Mouse (Mus musculus): Measurements from ENCODE around the gene Dhx36. TPM values are rescaled to one million over a fixed set of nuclear protein-coding genes. Genes with fewer than 3 reads are reported as not detected.
A peak's percentile ranks its signal among the peaks of the same experiment; 100 is the strongest.

Gene Dhx36
- polyA plus RNA-seq, 1 experiment from 2014 or later, result 50.5 TPM

- no peak for ATAC-seq (ENCODE audit: low FRiP score)
- H3K9ac ChIP-seq (ENCODE audit: low read length), result no peak overlapping the region
- no peak overlapping the region for H3K4me3 ChIP-seq (ENCODE audit: low read depth, low read length)
- 82% methylated on average over 3 of the region's 3 CpGs for WGBS
- no peaks in the 10 kb centered on the region for H3K4me1 ChIP-seq (ENCODE audit: control insufficient read depth, insufficient read depth, low read length)
- no peak overlapping the region for H3K27ac ChIP-seq (ENCODE audit: low read depth, low read length)
- no peak for DNase-seq (ENCODE audit: low spot score, missing footprints)
- H3K36me3 ChIP-seq (ENCODE audit: control insufficient read depth, insufficient read depth, low read length), result peaks cover 4% of the 10 kb centered on the region; the same call in 1 of the 2 replicates
- H3K27me3 ChIP-seq (ENCODE audit: control insufficient read depth, insufficient read depth, low read length), result no peaks in the 10 kb centered on the region
- no peaks in the 10 kb centered on the region for H3K9me3 ChIP-seq (ENCODE audit: control insufficient read depth, low read length)
- H3K4me2 ChIP-seq, result no peak overlapping the region
Observed at GRCm38 (mm10) chr3:62464276-62464675, 42.5 kb downstream of the Dhx36 start.

GRCm38 (mm10) chr3:62459483-62459882 is 47.3 kb downstream of the Dhx36 start:
- Histone ChIP-seq H3K4me2 (no peak overlapping the region), H3K36me3 (ENCODE audit: control insufficient read depth, insufficient read depth, low read length) (no peaks in the 10 kb centered on the region), H3K27ac (ENCODE audit: low read depth, low read length) (no peak overlapping the region), H3K9me3 (ENCODE audit: control insufficient read depth, low read length) (no peaks in the 10 kb centered on the region), H3K4me3 (ENCODE audit: low read depth, low read length) (no peak overlapping the region), H3K27me3 (ENCODE audit: control insufficient read depth, insufficient read depth, low read length) (no peaks in the 10 kb centered on the region), H3K9ac (ENCODE audit: low read length) (no peak overlapping the region), H3K4me1 (ENCODE audit: control insufficient read depth, insufficient read depth, low read length) (no peaks in the 10 kb centered on the region)
- ATAC-seq (ENCODE audit: low FRiP score), result no peak
- DNase-seq (ENCODE audit: low spot score, missing footprints), result no peak
- WGBS, result 86% methylated on average over 6 of the region's 6 CpGs

- Histone ChIP-seq H3K27me3 (ENCODE audit: control insufficient read depth, insufficient read depth, low read length) (no peaks in the 10 kb centered on the region), H3K4me1 (ENCODE audit: control insufficient read depth, insufficient read depth, low read length) (peaks cover 2% of the 10 kb centered on the region; the same call in 1 of the 2 replicates), H3K4me2 (no peak overlapping the region), H3K9ac (ENCODE audit: low read length) (no peak overlapping the region), H3K27ac (ENCODE audit: low read depth, low read length) (no peak overlapping the region), H3K36me3 (ENCODE audit: control insufficient read depth, insufficient read depth, low read length) (no peaks in the 10 kb centered on the region), H3K9me3 (ENCODE audit: control insufficient read depth, low read length) (no peaks in the 10 kb centered on the region), H3K4me3 (ENCODE audit: low read depth, low read length) (no peak overlapping the region)
- DNase-seq (ENCODE audit: low spot score, missing footprints), result peak; percentile 93
- 49% methylated on average over 6 of the region's 6 CpGs for WGBS
- peak; percentile 73 for ATAC-seq (ENCODE audit: low FRiP score)
Observed at GRCm38 (mm10) chr3:62458284-62459013, 48.4 kb downstream of the Dhx36 start.

GRCm38 (mm10) chr3:62455854-62456253 is 51.0 kb downstream of the Dhx36 start:
- no peak for ATAC-seq (ENCODE audit: low FRiP score)
- Histone ChIP-seq H3K4me2 (no peak overlapping the region), H3K27me3 (ENCODE audit: control insufficient read depth, insufficient read depth, low read length) (no peaks in the 10 kb centered on the region), H3K4me1 (ENCODE audit: control insufficient read depth, insufficient read depth, low read length) (peaks cover 2% of the 10 kb centered on the region; the same call in 1 of the 2 replicates), H3K36me3 (ENCODE audit: control insufficient read depth, insufficient read depth, low read length) (no peaks in the 10 kb centered on the region), H3K9ac (ENCODE audit: low read length) (no peak overlapping the region), H3K27ac (ENCODE audit: low read depth, low read length) (no peak overlapping the region), H3K4me3 (ENCODE audit: low read depth, low read length) (no peak overlapping the region), H3K9me3 (ENCODE audit: control insufficient read depth, low read length) (no peaks in the 10 kb centered on the region)
- WGBS, result 67% methylated on average over 1 of the region's 1 CpGs
- no peak for DNase-seq (ENCODE audit: low spot score, missing footprints)

- no peak for DNase-seq (ENCODE audit: low spot score, missing footprints)
- H3K4me3 ChIP-seq (ENCODE audit: low read depth, low read length), result no peak overlapping the region
- peaks cover 2% of the 10 kb centered on the region; the same call in 1 of the 2 replicates for H3K4me1 ChIP-seq (ENCODE audit: control insufficient read depth, insufficient read depth, low read length)
- no peaks in the 10 kb centered on the region for H3K36me3 ChIP-seq (ENCODE audit: control insufficient read depth, insufficient read depth, low read length)
- 41% methylated on average over 3 of the region's 3 CpGs for WGBS
- H3K27me3 ChIP-seq (ENCODE audit: control insufficient read depth, insufficient read depth, low read length), result no peaks in the 10 kb centered on the region
- 0 out of 2 replicates have a peak overlapping the region, but pooled peaks have one; percentile 5 for H3K9ac ChIP-seq (ENCODE audit: low read length)
- no peak overlapping the region for H3K4me2 ChIP-seq
- H3K27ac ChIP-seq (ENCODE audit: low read depth, low read length), result peak overlapping the region; percentile 30; the same call in 1 of the 2 replicates
- peak; percentile 54; the same call in 1 of the 2 replicates for ATAC-seq (ENCODE audit: low FRiP score)
- no peaks in the 10 kb centered on the region for H3K9me3 ChIP-seq (ENCODE audit: control insufficient read depth, low read length)
Observed at GRCm38 (mm10) chr3:62454096-62454495, 52.7 kb downstream of the Dhx36 start.

GRCm38 (mm10) chr3:62452961-62453360 is 53.8 kb downstream of the Dhx36 start:
- no peak for ATAC-seq (ENCODE audit: low FRiP score)
- WGBS, result 36% methylated on average over 4 of the region's 4 CpGs
- no peak overlapping the region for H3K4me2 ChIP-seq
- no peak for DNase-seq (ENCODE audit: low spot score, missing footprints)
- no peaks in the 10 kb centered on the region for H3K9me3 ChIP-seq (ENCODE audit: control insufficient read depth, low read length)
- no peak overlapping the region for H3K9ac ChIP-seq (ENCODE audit: low read length)
- peaks cover 2% of the 10 kb centered on the region; the same call in 1 of the 2 replicates for H3K4me1 ChIP-seq (ENCODE audit: control insufficient read depth, insufficient read depth, low read length)
- H3K36me3 ChIP-seq (ENCODE audit: control insufficient read depth, insufficient read depth, low read length), result no peaks in the 10 kb centered on the region
- no peak overlapping the region for H3K4me3 ChIP-seq (ENCODE audit: low read depth, low read length)
- no peaks in the 10 kb centered on the region for H3K27me3 ChIP-seq (ENCODE audit: control insufficient read depth, insufficient read depth, low read length)
- no peak overlapping the region for H3K27ac ChIP-seq (ENCODE audit: low read depth, low read length)

GRCm38 (mm10) chr3:62449871-62450496 is 56.8 kb downstream of the Dhx36 start:
- WGBS, result 92% methylated on average over 4 of the region's 4 CpGs
- ATAC-seq (ENCODE audit: low FRiP score) (no peak), DNase-seq (ENCODE audit: low spot score, missing footprints) (no peak)
- Histone ChIP-seq H3K27ac (ENCODE audit: low read depth, low read length) (no peak overlapping the region), H3K4me1 (ENCODE audit: control insufficient read depth, insufficient read depth, low read length) (peaks cover 2% of the 10 kb centered on the region; the same call in 1 of the 2 replicates), H3K36me3 (ENCODE audit: control insufficient read depth, insufficient read depth, low read length) (no peaks in the 10 kb centered on the region), H3K27me3 (ENCODE audit: control insufficient read depth, insufficient read depth, low read length) (no peaks in the 10 kb centered on the region), H3K9me3 (ENCODE audit: control insufficient read depth, low read length) (no peaks in the 10 kb centered on the region), H3K4me3 (ENCODE audit: low read depth, low read length) (no peak overlapping the region), H3K4me2 (no peak overlapping the region), H3K9ac (ENCODE audit: low read length) (no peak overlapping the region)

- Histone ChIP-seq H3K27me3 (ENCODE audit: control insufficient read depth, insufficient read depth, low read length) (no peaks in the 10 kb centered on the region), H3K4me2 (no peak overlapping the region), H3K9ac (ENCODE audit: low read length) (no peak overlapping the region), H3K4me3 (ENCODE audit: low read depth, low read length) (no peak overlapping the region), H3K4me1 (ENCODE audit: control insufficient read depth, insufficient read depth, low read length) (no peaks in the 10 kb centered on the region), H3K9me3 (ENCODE audit: control insufficient read depth, low read length) (no peaks in the 10 kb centered on the region), H3K36me3 (ENCODE audit: control insufficient read depth, insufficient read depth, low read length) (no peaks in the 10 kb centered on the region), H3K27ac (ENCODE audit: low read depth, low read length) (no peak overlapping the region)
- ATAC-seq (ENCODE audit: low FRiP score), result no peak
- 82% methylated on average over 8 of the region's 8 CpGs for WGBS
- DNase-seq (ENCODE audit: low spot score, missing footprints), result no peak
Observed at GRCm38 (mm10) chr3:62447151-62447550, 59.7 kb downstream of the Dhx36 start.

GRCm38 (mm10) chr3:62446271-62446670 is 60.5 kb downstream of the Dhx36 start:
- no peak overlapping the region for H3K4me2 ChIP-seq
- H3K27ac ChIP-seq (ENCODE audit: low read depth, low read length), result no peak overlapping the region
- no peaks in the 10 kb centered on the region for H3K36me3 ChIP-seq (ENCODE audit: control insufficient read depth, insufficient read depth, low read length)
- H3K4me1 ChIP-seq (ENCODE audit: control insufficient read depth, insufficient read depth, low read length), result no peaks in the 10 kb centered on the region
- no peak overlapping the region for H3K4me3 ChIP-seq (ENCODE audit: low read depth, low read length)
- no peak overlapping the region for H3K9ac ChIP-seq (ENCODE audit: low read length)
- ATAC-seq (ENCODE audit: low FRiP score) (no peak), DNase-seq (ENCODE audit: low spot score, missing footprints) (no peak)
- no peaks in the 10 kb centered on the region for H3K27me3 ChIP-seq (ENCODE audit: control insufficient read depth, insufficient read depth, low read length)
- no peaks in the 10 kb centered on the region for H3K9me3 ChIP-seq (ENCODE audit: control insufficient read depth, low read length)
- 92% methylated on average over 7 of the region's 7 CpGs for WGBS

Measured in midbrain, embryonic 11.5 days (tissue).